Mouse (Mus musculus) spleen, embryonic (tissue): ENCODE results near the gene Mettl14.
"Not testable (repeated sequence)": the region's sequence is repeated elsewhere in the genome, so short reads cannot be mapped to it uniquely, and the experiment has no call there.

Experiments
- CTCF ChIA-PET: fragments of 350-600 bp; sonication (Branson Sonifier 250); formaldehyde crosslinking; loops from one replicate; lab custom pipeline; 2022; lab: Charles Lee

The Mettl14 gene

GRCm38 (mm10) chr3:123366820-123367219 lies 19.1 kb downstream of the Mettl14 start:
- CTCF ChIA-PET = not testable (repeated sequence)

- CTCF ChIA-PET = interaction anchor here (0.6 kb wide), 1 partner anchor 194 kb away, joined by 5 read pairs; no protein-coding TSS in a partner anchor
These were observed 29.4 kb downstream of the Mettl14 start for GRCm38 (mm10) chr3:123356377-123356991.

GRCm38 (mm10) chr3:123354388-123354787 lies 31.5 kb downstream of the Mettl14 start:
- CTCF ChIA-PET = interaction anchor here (1.0 kb wide), 1 partner anchor 185 kb away, joined by 3 read pairs; no protein-coding TSS in a partner anchor

- CTCF ChIA-PET = interaction anchor here (1.0 kb wide), 1 partner anchor 184 kb away, joined by 3 read pairs; no protein-coding TSS in a partner anchor
These were observed 32.2 kb downstream of the Mettl14 start for GRCm38 (mm10) chr3:123353661-123354060.

- CTCF ChIA-PET = no interaction called here
These were observed 32.7 kb downstream of the Mettl14 start for GRCm38 (mm10) chr3:123353183-123353582.

GRCm38 (mm10) chr3:123351519-123351918 lies 34.4 kb downstream of the Mettl14 start:
- CTCF ChIA-PET = no interaction called here

- CTCF ChIA-PET = no interaction called here
These were observed 35.3 kb downstream of the Mettl14 start for GRCm38 (mm10) chr3:123350602-123351001.

- CTCF ChIA-PET = no interaction called here
These were observed 37.7 kb downstream of the Mettl14 start for GRCm38 (mm10) chr3:123348080-123348802.

GRCm38 (mm10) chr3:123343690-123344089 lies 42.2 kb downstream of the Mettl14 start:
- CTCF ChIA-PET = no interaction called here

- CTCF ChIA-PET = no interaction called here
These were observed 44.9 kb downstream of the Mettl14 start for GRCm38 (mm10) chr3:123341049-123341448.

- CTCF ChIA-PET = no interaction called here
These were observed 47.2 kb downstream of the Mettl14 start for GRCm38 (mm10) chr3:123338666-123339195.

GRCm38 (mm10) chr3:123337853-123338252 lies 48.1 kb downstream of the Mettl14 start:
- CTCF ChIA-PET = no interaction called here

GRCm38 (mm10) chr3:123336951-123337350 lies 49.0 kb downstream of the Mettl14 start:
- CTCF ChIA-PET = no interaction called here

GRCm38 (mm10) chr3:123336455-123336854 lies 49.5 kb downstream of the Mettl14 start:
- CTCF ChIA-PET = interaction anchor here (0.6 kb wide), 1 partner anchor 40 kb away, joined by 3 read pairs; no protein-coding TSS in a partner anchor

GRCm38 (mm10) chr3:123335480-123335879 lies 50.4 kb downstream of the Mettl14 start:
- CTCF ChIA-PET = no interaction called here

GRCm38 (mm10) chr3:123334947-123335346 lies 51.0 kb downstream of the Mettl14 start:
- CTCF ChIA-PET = no interaction called here

- CTCF ChIA-PET = no interaction called here
These were observed 52.9 kb downstream of the Mettl14 start for GRCm38 (mm10) chr3:123333055-123333424.

- CTCF ChIA-PET = no interaction called here
These were observed 53.4 kb downstream of the Mettl14 start for GRCm38 (mm10) chr3:123332330-123333054.

GRCm38 (mm10) chr3:123330221-123330620 lies 55.7 kb downstream of the Mettl14 start:
- CTCF ChIA-PET = no interaction called here

GRCm38 (mm10) chr3:123329251-123329650 lies 56.7 kb downstream of the Mettl14 start:
- CTCF ChIA-PET = no interaction called here

- CTCF ChIA-PET = no interaction called here
These were observed 61.6 kb downstream of the Mettl14 start for GRCm38 (mm10) chr3:123324326-123324725.

GRCm38 (mm10) chr3:123322147-123322546 lies 63.8 kb downstream of the Mettl14 start:
- CTCF ChIA-PET = interaction anchor here (0.6 to 1.1 kb wide), 4 partner anchors 162 to 1749 kb away, joined by 3 to 21 read pairs (median 4); no protein-coding TSS in a partner anchor
